Comparison of ENCODE assay signal across 8 mouse cellular contexts in genomic region chr15:82081161-82081560, GRCm38 (mm10). TPM values are rescaled to one million over a fixed set of nuclear protein-coding genes. Genes with fewer than 3 reads are reported as not detected.
DNase-seq lines count a peak whose midpoint lies in the region; ATAC-seq and TF ChIP-seq lines count a peak whose summit lies in the region.

No protein-coding gene starts in this region.

- no peak overlapping the region for H3K9ac ChIP-seq in kidney, embryonic 16.5 days (replicated peaks; ENCODE audit: low read length)
- no peak overlapping the region for H3K9ac ChIP-seq in stomach, postnatal 0 days (ENCODE audit: low read length)

- TF ChIP-seq CTCF in bone marrow macrophage, adult 2 months (IDR thresholded peaks at IDR 0.05; ENCODE audit: low read depth, low read length): peak; percentile 54
- TF ChIP-seq CTCF in embryonic fibroblast, embryonic 13.5 days (IDR thresholded peaks at IDR 0.05; ENCODE audit: borderline replicate concordance, insufficient read depth, low read length): peak; percentile 63; the same call in 1 of the 2 replicates
- TF ChIP-seq CTCF in stomach, postnatal 0 days (IDR thresholded peaks at IDR 0.05; ENCODE audit: low read depth): peak; percentile 70

- TF ChIP-seq EP300 in stomach, postnatal 0 days (optimal IDR thresholded peaks at IDR 0.05): no peak

- no peaks in the 10 kb centered on the region for H3K27me3 ChIP-seq in kidney, embryonic 16.5 days (ENCODE audit: insufficient read depth, low read length)
- H3K27me3 ChIP-seq in stomach, postnatal 0 days (ENCODE audit: control insufficient read depth, insufficient read depth, low read length): no peaks in the 10 kb centered on the region

- peak; percentile 13 for DNase-seq in kidney, adult 18-20 months
- DNase-seq in layer of hippocampus, adult 11-12 months (ENCODE audit: low spot score): peak; percentile 70
- DNase-seq in stomach, postnatal 0 days (ENCODE audit: low spot score): peak; percentile 39
- DNase-seq in testis, postnatal 14 days (ENCODE audit: low spot score): no peak

- no peaks in the 10 kb centered on the region for H3K36me3 ChIP-seq in kidney, embryonic 16.5 days (ENCODE audit: insufficient read depth, low read length)
- H3K36me3 ChIP-seq in stomach, postnatal 0 days (ENCODE audit: control insufficient read depth, insufficient read depth, low read length): no peaks in the 10 kb centered on the region

- ATAC-seq in kidney, embryonic 16.5 days (ENCODE audit: low FRiP score, low TSS enrichment): no peak
- ATAC-seq in megakaryocyte progenitor cell, adult 5-6 weeks (replicated peaks; ENCODE audit: poor library complexity): peak; percentile 90
- 0 out of 2 replicates have a peak, but pooled peaks have one; percentile 45 for ATAC-seq in stomach, postnatal 0 days (ENCODE audit: low FRiP score, low TSS enrichment)

- 31% methylated on average over 7 of the region's 7 CpGs for WGBS in kidney, embryonic 16.5 days
- 32% methylated on average over 7 of the region's 7 CpGs for WGBS in stomach, postnatal 0 days

- no peak overlapping the region for H3K4me3 ChIP-seq in kidney, embryonic 16.5 days (ENCODE audit: low read length)
- no peak overlapping the region for H3K4me3 ChIP-seq in bone marrow macrophage, adult 2 months (ENCODE audit: insufficient read depth, low read length)
- H3K4me3 ChIP-seq in embryonic fibroblast, embryonic 13.5 days (ENCODE audit: insufficient read depth, low read length): no peak overlapping the region
- no peak overlapping the region for H3K4me3 ChIP-seq in stomach, postnatal 0 days (ENCODE audit: low read depth, low read length)

- H3K9me3 ChIP-seq in kidney, embryonic 16.5 days (ENCODE audit: low read length): no peaks in the 10 kb centered on the region
- no peaks in the 10 kb centered on the region for H3K9me3 ChIP-seq in stomach, postnatal 0 days (ENCODE audit: control insufficient read depth, low read length)

- TF ChIP-seq POLR2A in bone marrow macrophage, adult 2 months (IDR thresholded peaks at IDR 0.05; ENCODE audit: borderline replicate concordance, low read depth, low read length): no peak
- TF ChIP-seq POLR2A in embryonic fibroblast, embryonic 13.5 days (IDR thresholded peaks at IDR 0.05; ENCODE audit: low read depth, low read length): no peak

- H3K27ac ChIP-seq in kidney, embryonic 16.5 days (ENCODE audit: low read length): no peak overlapping the region
- H3K27ac ChIP-seq in bone marrow macrophage, adult 2 months (ENCODE audit: insufficient read depth, low read depth, low read length): no peak overlapping the region
- H3K27ac ChIP-seq in embryonic fibroblast, embryonic 13.5 days (ENCODE audit: insufficient read depth, low read length): no peak overlapping the region
- H3K27ac ChIP-seq in stomach, postnatal 0 days (replicated peaks): no peak overlapping the region

- no peak overlapping the region for H3K4me2 ChIP-seq in kidney, embryonic 16.5 days (replicated peaks; ENCODE audit: low read depth, low read length)
- no peak overlapping the region for H3K4me2 ChIP-seq in stomach, postnatal 0 days (replicated peaks; ENCODE audit: low read depth)

- H3K4me1 ChIP-seq in kidney, embryonic 16.5 days (ENCODE audit: insufficient read depth, low read length): no peaks in the 10 kb centered on the region
- H3K4me1 ChIP-seq in bone marrow macrophage, adult 2 months (ENCODE audit: control insufficient read depth, insufficient read depth, low read length): no peaks in the 10 kb centered on the region
- H3K4me1 ChIP-seq in embryonic fibroblast, embryonic 13.5 days (ENCODE audit: control insufficient read depth, insufficient read depth, low read length): no peaks in the 10 kb centered on the region
- no peaks in the 10 kb centered on the region for H3K4me1 ChIP-seq in stomach, postnatal 0 days (replicated peaks; ENCODE audit: control insufficient read depth, insufficient read depth)

RNA-seq across cellular contexts. Expression of gene Mei1, which starts 11.4 kb away (rescaled TPM):
- polyA plus RNA-seq in kidney, embryonic 16.5 days (2015; fragmentation: Nextera tagmentation; extraction: Ambion mirVana): 0.10 TPM in 1 of 2 replicates, not detected in the other
- not detected in 2 replicates for polyA plus RNA-seq in bone marrow macrophage, adult 2 months (2012; ENCODE audit: insufficient read depth, insufficient read length, missing spikeins)
- polyA plus RNA-seq in embryonic fibroblast, embryonic 13.5 days (2011; ENCODE audit: insufficient read length, low read depth, missing spikeins): not detected in 2 replicates
- not detected in 2 replicates for total RNA-seq in megakaryocyte progenitor cell, adult 5-6 weeks (2015)
- not detected in 2 replicates for total RNA-seq in megakaryocyte progenitor cell, adult 5-6 weeks (2017)
- 0.02 and 0.04 TPM in 2 replicates for polyA plus RNA-seq in stomach, postnatal 0 days (2015; fragmentation: Nextera tagmentation; extraction: Ambion mirVana)

RNA-seq across cellular contexts. Expression of gene 4930407I10Rik, which starts 22.2 kb away (rescaled TPM):
- not detected in 2 replicates for polyA plus RNA-seq in kidney, embryonic 16.5 days (2015; fragmentation: Nextera tagmentation; extraction: Ambion mirVana)
- polyA plus RNA-seq in bone marrow macrophage, adult 2 months (2012; ENCODE audit: insufficient read depth, insufficient read length, missing spikeins): not detected in 2 replicates
- polyA plus RNA-seq in embryonic fibroblast, embryonic 13.5 days (2011; ENCODE audit: insufficient read length, low read depth, missing spikeins): not detected in 2 replicates
- not detected in 2 replicates for total RNA-seq in megakaryocyte progenitor cell, adult 5-6 weeks (2015)
- total RNA-seq in megakaryocyte progenitor cell, adult 5-6 weeks (2017): not detected in 2 replicates
- 0.04 TPM in 1 of 2 replicates, not detected in the other for polyA plus RNA-seq in stomach, postnatal 0 days (2015; fragmentation: Nextera tagmentation; extraction: Ambion mirVana)

RNA-seq across cellular contexts. Expression of gene Snu13, which starts 33.8 kb away (rescaled TPM):
- polyA plus RNA-seq in kidney, embryonic 16.5 days (2015; fragmentation: Nextera tagmentation; extraction: Ambion mirVana): 283 and 300 TPM in 2 replicates
- polyA plus RNA-seq in bone marrow macrophage, adult 2 months (2012; ENCODE audit: insufficient read depth, insufficient read length, missing spikeins): 66.2 and 69.9 TPM in 2 replicates
- polyA plus RNA-seq in embryonic fibroblast, embryonic 13.5 days (2011; ENCODE audit: insufficient read length, low read depth, missing spikeins): 176 and 193 TPM in 2 replicates
- 235 and 245 TPM in 2 replicates for total RNA-seq in megakaryocyte progenitor cell, adult 5-6 weeks (2015)
- 201 and 202 TPM in 2 replicates for total RNA-seq in megakaryocyte progenitor cell, adult 5-6 weeks (2017)
- polyA plus RNA-seq in stomach, postnatal 0 days (2015; fragmentation: Nextera tagmentation; extraction: Ambion mirVana): 130 and 133 TPM in 2 replicates

RNA-seq across cellular contexts. Expression of gene Ccdc134, which starts 46.6 kb away (rescaled TPM):
- polyA plus RNA-seq in kidney, embryonic 16.5 days (2015; fragmentation: Nextera tagmentation; extraction: Ambion mirVana): 17.3 and 19.5 TPM in 2 replicates
- 13.6 and 14.7 TPM in 2 replicates for polyA plus RNA-seq in bone marrow macrophage, adult 2 months (2012; ENCODE audit: insufficient read depth, insufficient read length, missing spikeins)
- 15.0 and 18.6 TPM in 2 replicates for polyA plus RNA-seq in embryonic fibroblast, embryonic 13.5 days (2011; ENCODE audit: insufficient read length, low read depth, missing spikeins)
- total RNA-seq in megakaryocyte progenitor cell, adult 5-6 weeks (2015): 5.5 and 10.4 TPM in 2 replicates
- total RNA-seq in megakaryocyte progenitor cell, adult 5-6 weeks (2017): 19.6 and 29.7 TPM in 2 replicates
- polyA plus RNA-seq in stomach, postnatal 0 days (2015; fragmentation: Nextera tagmentation; extraction: Ambion mirVana): 8.2 and 8.5 TPM in 2 replicates

RNA-seq across cellular contexts. Expression of gene Desi1, which starts 47.5 kb away (rescaled TPM):
- 28.4 and 28.9 TPM in 2 replicates for polyA plus RNA-seq in kidney, embryonic 16.5 days (2015; fragmentation: Nextera tagmentation; extraction: Ambion mirVana)
- 20.9 and 28.1 TPM in 2 replicates for polyA plus RNA-seq in bone marrow macrophage, adult 2 months (2012; ENCODE audit: insufficient read depth, insufficient read length, missing spikeins)
- polyA plus RNA-seq in embryonic fibroblast, embryonic 13.5 days (2011; ENCODE audit: insufficient read length, low read depth, missing spikeins): 49.4 and 50.2 TPM in 2 replicates
- total RNA-seq in megakaryocyte progenitor cell, adult 5-6 weeks (2015): 32.6 and 38.4 TPM in 2 replicates
- 7.1 and 9.2 TPM in 2 replicates for total RNA-seq in megakaryocyte progenitor cell, adult 5-6 weeks (2017)
- 20.8 and 22.8 TPM in 2 replicates for polyA plus RNA-seq in stomach, postnatal 0 days (2015; fragmentation: Nextera tagmentation; extraction: Ambion mirVana)
